Mouse (Mus musculus) naive thymus-derived CD4-positive, alpha-beta T cell, adult 2 months (primary cell): Measurements from ENCODE around the gene Ifi27l2a.
A peak's percentile ranks its signal among the peaks of the same experiment; 100 is the strongest.

Experiments
- DNase-seq: peaks from one replicate; pipeline ENCODE4 v3.0.0-alpha.2; 2011; ENCODE audit warnings: low read depth

Ifi27l2a gene

DNA sequence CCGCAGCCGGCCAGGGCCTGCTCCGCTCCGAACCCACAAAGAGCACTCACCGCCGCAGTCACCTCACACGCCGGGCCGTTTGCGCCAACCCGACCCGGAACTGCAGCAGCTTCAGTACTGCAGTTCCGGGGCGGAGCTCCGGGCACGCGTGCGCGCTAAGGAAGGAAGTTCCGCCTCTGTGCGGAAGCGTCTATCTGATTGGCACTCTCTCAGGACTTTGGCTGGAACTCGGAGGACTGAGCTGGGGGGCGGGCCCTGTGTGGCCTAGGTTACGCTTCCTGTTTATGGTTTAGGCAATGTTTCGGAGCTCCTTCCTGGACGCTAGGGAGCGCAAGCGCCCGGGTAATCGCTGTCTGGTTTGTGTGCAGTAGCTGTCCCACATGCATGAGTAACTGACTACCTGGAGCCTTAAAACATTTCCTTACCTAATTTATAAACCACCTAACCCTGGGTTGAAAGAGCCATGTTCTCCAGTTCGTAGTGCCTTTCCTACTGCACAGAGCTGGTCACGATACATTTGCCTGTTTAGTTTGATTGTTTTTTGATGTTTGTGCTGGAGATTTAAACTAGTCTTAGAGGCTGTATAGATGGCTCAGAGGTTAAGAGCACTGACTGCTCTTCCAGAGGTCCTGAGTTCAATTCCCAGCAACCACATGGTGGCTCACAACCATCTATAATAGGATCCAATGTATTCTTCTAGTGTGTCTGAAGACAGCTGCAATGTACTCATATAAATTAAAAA is 17.6 kb downstream of the Ifi27l2a start, which contains the start of gene Ddx24:
TSS of gene Ddx24 (minus strand) at position 102 of the 742 bp plus-strand sequence.
- peak; percentile 99 for DNase-seq

DNA sequence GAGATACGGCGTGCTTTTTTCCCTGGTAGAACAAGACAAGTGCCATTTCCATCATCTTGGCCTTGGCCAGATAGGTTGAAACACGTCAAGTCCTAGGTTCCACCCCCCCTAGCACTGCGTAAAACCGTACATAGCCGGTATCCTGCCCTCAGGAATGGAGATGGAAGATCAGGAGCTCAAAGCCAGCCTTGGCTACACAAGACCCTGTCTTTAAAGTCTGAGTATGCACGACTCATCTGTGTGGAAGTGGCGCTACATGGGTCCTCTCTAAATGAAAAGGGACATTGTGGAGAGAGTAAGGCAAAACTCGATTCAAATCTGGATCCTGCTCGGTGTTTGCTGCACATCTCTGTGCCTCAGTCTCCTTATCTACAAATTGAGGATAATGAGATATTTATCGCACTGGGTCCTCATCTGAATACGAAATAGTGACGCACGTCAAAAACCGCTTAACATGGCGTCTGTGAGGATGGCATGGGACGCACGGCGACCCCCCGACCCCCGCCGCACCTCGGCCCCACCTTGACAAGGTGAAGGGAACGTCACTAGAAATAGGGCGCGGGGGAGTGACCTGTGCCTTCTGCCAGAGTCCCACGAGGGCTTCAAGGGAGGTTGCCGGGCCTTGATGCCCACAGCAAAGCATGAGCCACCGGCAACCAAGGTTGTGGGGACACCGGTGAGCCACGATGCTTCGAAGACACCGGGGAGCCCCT is 18.3 kb downstream of the Ifi27l2a start:
- no peak for DNase-seq

DNA sequence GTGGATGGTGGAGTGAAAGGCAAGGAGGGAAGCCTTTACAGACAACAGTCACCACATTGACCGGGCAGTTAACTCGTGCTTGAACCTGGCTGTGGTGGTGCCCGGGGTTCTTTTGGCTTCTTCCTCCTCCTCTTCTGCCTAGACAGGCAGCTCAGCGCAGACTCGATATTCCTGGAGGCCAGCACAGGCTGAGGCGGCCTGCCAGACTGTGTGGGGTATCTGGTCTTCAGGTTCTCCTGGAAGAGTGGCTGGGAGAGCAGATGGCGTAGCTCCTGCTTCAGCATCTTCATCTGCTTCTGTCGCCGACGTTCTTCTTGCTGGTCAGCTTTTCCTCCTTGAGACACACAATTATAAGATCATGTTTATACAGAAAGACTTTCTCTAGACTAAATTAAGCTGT is 35.3 kb downstream of the Ifi27l2a start:
- no peak for DNase-seq

DNA sequence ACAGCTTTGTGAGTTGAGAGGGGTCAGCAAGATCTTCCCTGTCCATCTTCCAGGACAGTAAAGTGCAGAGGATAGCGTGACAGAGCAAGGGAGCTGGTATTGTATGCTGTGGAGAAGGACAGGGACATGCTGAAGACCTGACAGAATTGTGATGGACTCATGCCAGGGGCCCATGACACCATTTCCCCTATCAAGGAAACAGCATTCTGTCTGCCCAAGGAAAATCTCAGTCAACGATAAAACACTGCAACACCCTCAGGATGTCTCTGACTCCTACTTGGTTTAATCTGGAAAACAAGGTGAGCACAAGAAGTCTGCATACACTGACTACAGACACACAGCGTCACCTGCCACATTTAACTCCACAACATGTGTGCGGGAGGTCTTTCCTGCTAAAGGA is 35.8 kb downstream of the Ifi27l2a start, which contains the start of gene 9330161L09Rik:
TSS of gene 9330161L09Rik (minus strand) at position 101 of the 400 bp plus-strand sequence.
- no peak for DNase-seq

DNA sequence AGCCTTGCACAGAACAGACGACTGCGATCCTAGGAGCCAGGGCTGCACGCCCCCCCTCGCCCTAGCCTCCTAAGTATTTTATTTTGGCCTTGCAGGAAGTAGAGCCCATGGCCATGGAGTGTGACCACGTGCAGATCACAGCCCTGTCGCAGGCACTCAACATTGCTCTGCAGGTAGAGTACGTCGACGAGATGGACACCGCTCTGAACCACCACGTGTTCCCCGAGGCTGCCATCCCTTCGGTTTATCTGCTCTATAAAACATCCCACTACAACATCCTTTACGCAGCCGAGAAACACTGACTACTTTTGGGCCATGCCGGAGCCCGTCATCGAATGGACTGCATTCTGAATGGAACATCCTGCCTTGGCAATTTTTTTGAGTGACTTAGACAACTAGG is 39.3 kb downstream of the Ifi27l2a start:
- no peak for DNase-seq

DNA sequence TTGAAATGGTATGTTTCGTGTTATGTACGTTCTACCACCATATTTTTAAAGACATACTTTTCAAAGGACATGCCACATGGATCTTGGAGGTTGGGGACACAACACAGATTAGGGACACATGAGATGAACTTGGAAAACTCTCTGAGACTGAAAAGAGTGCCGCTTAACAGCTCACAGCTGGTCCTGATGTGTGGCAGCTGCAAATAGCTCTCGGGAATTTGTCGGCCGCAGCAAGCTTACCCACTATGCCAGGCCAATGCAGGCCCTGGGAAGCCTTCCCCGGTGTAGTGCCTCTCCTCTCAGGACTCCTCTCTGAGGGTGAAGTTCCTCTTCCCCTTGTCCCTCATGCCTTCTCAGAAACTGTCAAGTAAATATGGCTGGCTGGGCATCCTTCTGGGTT is 46.7 kb downstream of the Ifi27l2a start:
- no peak for DNase-seq

DNA sequence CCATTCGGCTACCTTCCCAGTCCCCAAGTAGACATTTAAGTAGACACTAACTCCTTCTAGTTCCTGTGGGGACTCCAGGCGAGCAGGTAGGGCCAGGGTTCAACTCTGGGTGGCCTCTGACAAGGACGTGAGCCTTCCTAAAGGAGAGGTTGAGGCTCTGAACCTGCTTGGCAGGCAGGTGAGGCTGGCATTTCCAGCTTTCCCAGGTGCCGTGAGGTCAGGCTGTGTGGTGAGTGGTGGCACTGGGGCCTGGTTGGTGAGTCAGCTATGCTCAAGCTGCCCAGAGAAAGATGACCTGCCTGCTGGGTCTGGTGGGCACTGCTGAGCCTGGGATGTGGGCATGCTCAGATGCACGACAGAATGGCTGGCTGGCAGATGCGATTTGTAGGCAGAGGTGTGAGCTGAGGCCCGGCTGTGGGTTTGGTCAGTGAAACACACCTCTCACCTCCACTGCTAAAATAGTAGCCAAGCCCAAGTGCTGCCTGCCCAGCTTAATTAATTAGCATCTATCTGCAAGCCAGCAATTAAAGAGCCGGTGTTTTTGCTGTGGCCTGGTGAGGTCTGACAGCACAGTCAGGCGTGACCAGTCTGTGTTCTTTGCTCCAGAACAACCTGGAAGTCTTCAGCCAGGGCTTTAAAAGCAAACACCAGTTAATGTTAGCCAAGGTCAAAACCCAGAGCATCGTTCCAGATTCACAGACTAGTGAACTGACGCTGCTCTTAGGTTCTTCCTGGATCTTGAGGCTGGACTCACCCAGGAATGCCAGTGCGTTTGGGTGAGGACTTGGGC is 47.8 kb downstream of the Ifi27l2a start:
- no peak for DNase-seq

DNA sequence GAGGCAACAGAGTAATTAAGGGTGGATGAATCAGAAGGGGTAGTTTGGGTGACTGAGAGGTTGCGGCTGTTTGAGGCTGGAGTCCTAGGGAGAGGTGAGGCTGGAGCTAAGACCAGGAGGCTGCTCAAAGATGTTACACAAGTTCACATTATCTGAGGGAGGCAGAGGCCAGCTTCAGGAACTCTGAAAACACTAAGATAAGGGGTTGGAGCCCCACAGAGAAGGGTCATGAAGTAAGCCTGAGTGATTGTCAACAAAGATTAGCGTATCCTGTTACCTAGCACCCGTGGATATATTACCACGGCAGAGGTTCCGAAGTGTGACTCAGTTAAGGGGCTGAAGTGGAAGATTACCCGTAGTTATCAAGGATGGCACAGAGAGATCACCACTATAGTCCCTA is 50.0 kb downstream of the Ifi27l2a start:
- DNase-seq = no peak
